Mouse (Mus musculus): ENCODE data around the gene Rora.

DNA sequence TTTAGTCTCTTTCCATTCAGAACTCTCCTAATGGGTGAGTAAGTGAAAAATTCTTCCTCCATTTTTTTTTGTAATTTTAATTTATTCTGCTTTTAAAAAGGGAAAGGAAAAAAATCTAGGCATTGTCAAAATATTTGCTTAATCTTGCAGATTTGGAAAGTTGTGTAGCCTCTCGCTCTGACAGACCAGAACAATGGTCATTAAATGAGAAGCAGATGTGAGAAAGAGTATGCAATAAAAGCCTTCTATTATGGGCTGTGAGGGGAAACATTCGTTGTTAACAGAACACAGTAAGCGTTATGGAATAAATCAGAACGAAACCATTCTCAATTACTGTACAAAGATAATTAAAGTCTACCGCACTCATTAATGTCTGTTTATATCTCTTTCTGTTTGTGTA lies 196.7 kb downstream of the Rora start:
- no peak for TF ChIP-seq CTCF (conservative IDR thresholded peaks at IDR 0.05; ENCODE audit: low read length)
- TF ChIP-seq NANOG (IDR thresholded peaks at IDR 0.05; ENCODE audit: borderline replicate concordance, low read length), result no peak
- TF ChIP-seq POU5F1 (IDR thresholded peaks at IDR 0.05; ENCODE audit: borderline replicate concordance, low read length), result no peak

Measured in E14TG2a.4 (cell line).